Mouse (Mus musculus) lung, postnatal 14 days (tissue): ENCODE measurements around the gene Dscam.
"Not testable (repeated sequence)": the region's sequence is repeated elsewhere in the genome, so short reads cannot be mapped to it uniquely, and the experiment has no call there.

Source experiments
- DNase-seq: peaks from one replicate; pipeline ENCODE4 v3.0.0; 2021

Dscam gene

DNA sequence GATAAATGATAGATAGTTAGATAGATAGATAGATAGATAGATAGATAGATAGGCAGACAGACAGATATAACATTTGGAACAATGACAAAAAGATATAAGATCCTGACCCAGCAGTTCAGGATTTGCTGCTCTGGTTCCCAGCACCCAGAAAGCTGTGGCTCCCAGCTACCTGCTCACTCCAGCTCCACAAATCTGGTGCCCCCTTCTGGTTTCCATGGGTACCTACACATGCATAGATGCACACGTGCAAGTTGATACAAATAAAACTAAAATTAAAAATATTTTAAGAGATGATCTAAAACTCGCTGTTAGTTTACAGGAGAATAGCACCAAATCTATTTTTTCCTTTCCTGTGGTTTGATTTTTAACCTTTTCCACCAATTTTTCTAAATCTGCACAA is 238.8 kb downstream of the Dscam start:
- no peak for DNase-seq

DNA sequence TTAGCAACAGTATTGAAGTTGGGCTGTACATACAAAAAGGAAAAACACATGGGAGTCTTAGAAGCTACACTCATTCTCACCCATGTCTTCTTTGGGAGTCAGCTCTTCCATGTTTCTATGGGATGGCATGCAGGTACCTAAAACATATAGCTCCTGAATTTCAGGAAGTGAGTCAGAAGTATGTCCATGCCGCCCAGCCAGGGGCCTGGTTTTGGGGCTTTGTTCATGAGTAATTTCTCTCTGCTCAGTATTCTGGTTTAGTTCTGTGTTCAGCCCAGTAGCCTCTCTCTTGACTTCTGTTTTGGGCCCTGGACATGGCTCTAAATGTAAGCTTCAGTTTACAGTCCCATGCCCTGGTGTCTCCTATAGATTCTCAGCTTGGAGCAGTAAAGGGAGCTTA is 242.5 kb downstream of the Dscam start:
- no peak for DNase-seq

DNA sequence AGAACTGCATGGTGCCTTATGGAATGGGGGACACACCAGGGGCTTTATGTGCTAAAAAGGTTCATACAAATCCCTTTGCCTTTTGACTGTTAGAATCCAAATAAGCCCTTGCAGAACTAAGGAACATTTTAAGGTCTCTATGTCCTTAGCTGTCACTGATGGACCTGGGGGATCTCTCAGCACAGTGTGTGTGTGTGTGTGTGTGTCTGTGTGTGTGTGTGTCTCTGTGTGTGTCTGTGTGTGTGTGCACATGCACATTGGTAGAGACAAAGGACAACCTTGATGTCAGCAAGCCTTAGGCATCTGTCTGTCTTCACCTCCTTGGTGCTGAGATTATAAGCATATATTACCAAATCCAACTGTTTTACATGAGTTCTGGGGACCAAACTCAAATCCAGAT is 243.1 kb downstream of the Dscam start:
- DNase-seq, result no peak

DNA sequence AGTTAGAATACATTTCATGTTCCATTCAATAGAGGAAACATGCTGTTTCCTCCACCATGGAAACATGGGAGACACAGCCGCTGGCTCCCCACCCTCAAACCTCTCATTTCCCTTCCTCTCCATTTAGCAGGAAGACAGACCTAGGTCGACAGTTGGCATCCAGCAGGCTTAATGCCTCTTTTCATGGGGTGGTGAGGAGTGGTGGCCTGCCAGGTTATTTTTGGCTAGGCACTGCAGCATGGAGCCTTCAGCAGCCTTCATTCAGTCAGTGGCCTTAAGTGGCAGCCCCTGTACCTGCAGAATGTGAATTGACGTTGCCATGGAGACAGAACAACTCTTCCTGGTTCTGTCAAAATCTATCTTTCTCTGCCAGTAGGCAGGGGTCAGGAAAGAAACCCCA is 243.6 kb downstream of the Dscam start:
- no peak for DNase-seq

DNA sequence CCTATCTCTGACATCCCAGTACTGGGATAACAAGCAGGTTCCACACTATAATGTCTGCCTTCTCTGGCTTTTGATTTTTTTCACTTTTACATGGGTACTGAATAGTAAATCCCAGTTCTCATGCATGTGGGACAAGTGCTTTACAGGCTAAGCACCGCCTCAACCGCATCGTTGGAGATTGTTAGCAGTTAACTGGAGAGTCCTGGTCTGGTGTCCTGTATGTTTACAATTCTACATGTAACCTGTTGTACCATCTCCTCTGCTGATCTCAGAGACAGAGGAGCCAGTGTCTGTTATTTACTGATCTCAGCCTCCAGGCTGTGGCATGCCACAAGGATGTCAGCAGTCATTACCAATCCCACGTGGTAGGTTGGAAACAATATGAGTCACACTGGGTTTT is 246.6 kb downstream of the Dscam start:
- DNase-seq, result no peak

DNA sequence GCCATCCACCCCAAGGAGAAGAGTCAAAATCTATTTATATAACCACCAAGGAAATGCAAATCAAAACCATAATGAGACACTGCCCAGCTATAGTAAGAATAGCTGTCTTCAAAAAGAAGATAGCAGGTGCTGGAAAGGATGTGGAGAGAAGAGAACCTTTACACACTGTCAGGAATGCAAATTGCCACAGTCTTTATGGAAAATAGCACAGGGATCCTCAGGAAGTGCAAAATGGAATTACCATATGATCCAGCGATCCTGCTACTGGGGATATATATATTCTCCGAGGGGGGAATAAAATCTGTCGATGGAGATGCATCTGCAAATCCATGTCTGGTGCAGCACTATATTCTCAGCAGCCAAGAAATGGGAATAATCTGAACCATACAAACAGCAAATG is 256.1 kb downstream of the Dscam start:
- DNase-seq, result no peak

DNA sequence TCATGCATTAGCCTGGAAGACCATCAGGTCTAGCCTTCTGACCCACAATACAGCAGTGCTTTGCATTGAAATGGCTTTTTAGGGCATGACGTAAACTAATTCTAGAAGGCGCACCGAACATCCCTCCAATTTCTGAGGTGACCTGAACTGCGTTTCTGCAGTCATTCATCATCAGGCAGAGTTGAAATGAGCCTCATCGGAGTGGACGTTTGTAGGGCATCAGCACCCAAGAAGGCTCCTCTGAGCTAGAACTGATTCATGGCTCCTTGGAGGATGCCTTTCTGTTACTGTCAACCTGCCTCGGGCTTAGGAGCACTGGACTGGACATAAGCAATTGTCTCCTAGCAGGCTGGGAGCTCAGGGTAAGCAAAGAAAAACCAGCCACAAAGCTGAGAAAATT is 257.7 kb downstream of the Dscam start:
- DNase-seq, result no peak

DNA sequence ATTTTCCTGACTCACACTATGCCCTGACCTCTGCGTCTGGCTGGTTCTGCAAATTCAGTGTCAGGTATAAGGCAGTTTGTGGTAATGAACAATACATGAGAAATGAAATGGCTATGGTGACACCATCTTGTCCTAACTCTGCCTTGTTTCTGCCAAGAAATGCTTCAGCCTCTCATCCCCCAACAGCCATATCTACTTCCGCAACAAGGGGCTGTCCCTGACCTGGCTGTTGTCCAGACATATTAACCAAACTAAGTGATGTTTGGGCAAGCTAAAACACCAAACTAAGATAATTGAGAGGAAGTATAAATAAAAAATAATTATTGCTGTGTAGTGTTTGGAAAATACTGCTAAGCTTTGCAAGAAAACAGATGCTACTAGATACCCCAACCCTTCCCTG is 258.4 kb downstream of the Dscam start:
- no peak for DNase-seq

DNA sequence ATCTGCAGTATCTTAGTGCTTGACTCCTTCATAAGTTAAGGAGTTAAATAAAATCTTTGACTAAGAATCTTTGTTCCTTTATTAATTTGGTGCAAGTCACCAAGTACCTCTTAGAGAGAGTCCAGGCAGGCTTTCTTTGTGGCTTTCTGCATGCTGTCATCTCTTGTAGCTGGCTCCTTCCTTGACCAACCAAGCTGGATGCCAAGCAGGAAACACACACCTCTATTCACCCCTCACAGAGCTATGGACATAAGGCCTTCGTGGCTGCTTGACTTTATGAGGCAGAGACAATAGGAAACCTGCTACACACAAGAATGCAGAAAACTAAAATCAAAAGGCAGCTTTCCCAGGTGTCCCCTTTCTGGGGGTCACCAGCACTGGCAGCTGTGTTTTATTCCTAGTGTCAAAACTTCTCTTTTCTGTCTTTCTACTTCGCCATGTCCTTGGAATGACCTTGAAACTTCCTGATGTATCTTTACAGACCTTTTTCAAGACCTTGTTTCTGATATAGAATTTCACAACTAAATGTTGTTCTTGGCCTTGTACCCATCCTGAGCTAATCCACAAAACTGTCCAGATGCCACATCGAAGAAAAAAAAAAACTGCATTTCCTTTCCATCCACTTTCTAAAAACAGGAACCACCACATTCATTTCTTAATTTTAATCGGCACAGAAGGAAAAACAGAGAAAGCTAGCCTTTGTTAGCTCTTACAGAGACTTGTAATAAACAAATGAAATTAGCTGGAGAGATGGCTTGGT is 260.0 kb downstream of the Dscam start:
- no peak for DNase-seq

DNA sequence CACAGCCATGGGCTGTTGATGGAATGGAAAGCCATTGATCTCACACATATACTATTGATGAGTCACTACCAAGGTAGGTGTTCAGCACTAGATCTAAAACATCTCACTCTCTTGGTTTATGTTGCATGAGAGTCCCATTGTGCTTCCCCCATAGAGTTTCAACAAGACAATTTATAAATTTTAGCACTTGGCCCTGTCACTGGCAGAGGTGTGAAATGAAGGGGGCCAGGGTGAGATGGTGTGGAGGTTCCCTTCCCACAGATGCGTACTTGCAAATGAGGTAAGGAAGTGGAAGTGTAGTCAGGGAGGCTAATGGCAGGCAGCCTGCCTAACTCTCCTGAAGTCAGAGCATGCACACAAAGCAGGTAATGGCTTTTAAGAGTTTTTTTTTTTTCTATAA is 262.7 kb downstream of the Dscam start:
- no peak for DNase-seq

DNA sequence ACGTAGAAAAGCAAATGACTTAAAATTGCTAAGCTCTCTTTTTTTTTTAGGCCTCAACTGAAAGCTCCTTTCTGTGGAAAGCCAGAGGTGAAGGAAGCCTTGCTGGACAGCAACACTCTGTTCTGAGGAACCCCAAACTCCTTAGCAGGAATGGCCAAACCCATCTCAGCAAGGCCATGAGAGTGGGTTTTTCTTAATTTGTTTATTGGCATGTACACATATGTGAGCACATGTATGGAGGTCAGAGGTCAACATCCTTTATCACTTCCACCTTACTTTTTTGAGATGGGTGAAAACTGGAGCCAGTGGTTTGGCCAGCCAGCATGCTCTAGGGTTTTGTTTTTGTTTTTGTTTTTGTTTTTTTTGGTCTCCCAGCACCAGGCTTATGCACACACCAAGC is 263.5 kb downstream of the Dscam start:
- no peak for DNase-seq

DNA sequence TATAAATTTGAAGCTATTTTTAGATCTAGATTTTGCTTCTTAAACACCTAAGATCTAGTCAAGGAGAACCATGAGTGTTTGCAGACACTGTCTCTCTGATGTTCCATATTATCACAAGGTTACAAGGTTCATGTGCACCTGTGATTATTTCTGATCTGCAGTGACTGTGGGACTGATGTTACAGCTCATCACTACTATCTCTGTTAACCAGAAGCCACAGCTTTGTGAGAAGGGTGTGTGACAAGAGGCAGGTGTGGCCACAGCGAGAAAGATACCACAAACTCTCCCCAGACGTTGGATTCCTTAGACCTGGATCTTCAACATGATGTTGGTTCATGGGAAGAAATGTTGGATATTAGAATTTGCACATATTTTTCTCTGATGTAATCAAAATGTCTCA is 263.9 kb downstream of the Dscam start:
- no peak for DNase-seq

DNA sequence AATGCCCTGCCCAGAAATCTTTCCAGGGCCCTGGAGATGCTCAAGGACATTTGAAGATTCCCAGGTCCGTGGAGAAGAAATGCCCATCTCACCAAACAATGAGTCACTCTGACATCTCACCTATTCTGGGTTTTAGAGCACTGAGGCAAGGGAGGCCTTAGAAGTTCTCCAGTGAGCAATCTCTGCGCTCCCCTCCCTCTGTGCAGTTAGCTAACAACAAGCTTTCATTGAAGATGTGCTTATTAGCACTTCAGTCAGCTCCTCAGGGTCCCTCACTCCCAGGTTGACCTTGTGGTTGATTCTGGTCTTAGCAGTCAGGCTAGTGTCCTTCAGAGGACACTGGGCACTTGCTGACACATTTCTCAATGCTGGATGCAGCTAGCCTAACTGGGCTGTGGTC is 265.8 kb downstream of the Dscam start:
- no peak for DNase-seq

DNA sequence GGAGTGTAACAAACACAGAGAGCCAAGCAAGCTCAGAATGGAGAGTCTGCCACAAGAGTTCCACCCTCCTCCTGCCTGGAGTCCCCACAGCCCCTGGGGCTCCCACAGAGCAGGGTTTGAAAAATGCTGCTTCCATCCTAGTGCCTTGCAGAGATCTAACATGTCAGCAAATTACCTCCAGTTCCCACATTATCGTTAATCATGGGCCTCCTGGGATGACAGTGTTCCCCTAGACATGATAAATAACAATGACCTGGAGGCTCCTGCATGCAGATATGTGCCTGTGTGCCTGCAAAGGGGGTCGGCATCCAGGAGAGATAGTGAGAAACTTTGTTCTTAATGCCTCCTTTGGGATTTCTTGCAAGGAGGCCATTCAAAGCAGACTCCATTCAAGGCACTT is 266.2 kb downstream of the Dscam start:
- DNase-seq, result no peak

DNA sequence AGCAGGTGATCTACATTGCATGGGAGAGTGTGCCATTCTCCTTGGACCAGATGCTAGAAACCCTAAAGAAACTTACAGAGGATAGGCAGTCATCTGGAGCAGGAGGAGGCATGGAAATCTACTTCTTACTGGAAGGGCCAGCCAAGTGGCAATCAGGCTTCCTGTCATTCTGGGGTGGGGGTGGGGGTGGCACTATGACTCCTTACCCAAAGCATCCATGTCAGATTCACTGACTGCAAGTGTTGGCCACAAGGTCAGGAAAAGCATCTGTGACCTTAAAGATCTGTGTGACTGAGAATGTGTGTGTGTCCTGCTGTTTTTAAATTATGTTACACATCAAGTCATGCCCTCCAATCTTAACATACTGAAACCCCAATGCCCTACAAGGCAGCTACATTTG is 268.0 kb downstream of the Dscam start:
- DNase-seq, result no peak

DNA sequence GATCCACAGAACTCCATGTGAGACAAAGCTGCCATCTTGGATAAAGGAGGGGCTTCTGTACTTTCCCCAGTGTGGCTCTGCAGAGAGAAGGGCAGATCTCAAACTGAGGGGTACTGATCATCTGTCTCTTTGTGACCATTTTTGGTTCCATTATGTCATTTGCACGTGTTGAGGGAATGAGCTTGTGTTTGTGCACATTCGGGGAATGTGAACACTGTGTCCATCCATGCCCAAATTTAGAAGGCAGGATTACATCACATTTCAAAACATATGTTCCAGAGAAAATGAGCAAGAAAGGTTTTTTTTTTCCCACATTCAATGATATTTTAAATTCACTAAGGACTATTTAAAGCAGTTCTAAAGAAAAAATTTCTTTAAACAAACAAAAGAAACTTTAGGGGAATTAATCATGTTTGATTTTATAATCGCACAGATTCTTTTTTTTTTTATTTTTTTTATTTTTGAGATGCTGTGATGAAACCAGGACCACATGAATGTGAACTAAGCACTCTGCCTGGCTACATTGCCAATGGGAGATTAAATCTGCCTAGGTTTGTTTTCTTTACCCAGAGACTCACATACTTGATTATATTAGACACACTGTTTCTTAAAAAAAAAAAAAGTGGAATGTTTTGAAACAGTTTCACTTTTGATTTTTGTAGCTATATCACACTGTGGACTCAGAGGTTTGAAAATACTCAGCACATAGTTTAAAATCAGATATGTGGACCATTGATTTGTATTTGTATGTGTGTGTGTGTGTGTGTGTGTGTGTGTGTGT is 269.1 kb downstream of the Dscam start:
- DNase-seq, result no peak

DNA sequence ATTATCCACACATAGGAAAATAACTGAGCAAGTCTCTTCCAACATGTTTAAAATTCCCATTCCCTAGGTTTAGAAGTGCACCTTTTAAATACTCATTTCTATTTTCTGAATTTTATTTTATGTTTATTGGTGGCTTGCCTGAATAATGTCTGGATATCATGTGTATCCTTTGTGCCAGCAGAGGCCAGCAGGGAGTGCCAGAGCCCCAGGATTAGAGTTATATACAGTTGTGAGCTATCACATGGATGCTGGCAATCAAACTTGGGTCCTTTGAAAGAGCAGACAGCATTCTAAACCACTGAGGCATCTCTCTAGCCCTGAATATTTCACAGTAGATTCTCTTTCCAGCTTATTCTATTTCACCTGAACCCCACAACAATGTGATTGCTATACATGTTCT is 271.2 kb downstream of the Dscam start:
- no peak for DNase-seq

DNA sequence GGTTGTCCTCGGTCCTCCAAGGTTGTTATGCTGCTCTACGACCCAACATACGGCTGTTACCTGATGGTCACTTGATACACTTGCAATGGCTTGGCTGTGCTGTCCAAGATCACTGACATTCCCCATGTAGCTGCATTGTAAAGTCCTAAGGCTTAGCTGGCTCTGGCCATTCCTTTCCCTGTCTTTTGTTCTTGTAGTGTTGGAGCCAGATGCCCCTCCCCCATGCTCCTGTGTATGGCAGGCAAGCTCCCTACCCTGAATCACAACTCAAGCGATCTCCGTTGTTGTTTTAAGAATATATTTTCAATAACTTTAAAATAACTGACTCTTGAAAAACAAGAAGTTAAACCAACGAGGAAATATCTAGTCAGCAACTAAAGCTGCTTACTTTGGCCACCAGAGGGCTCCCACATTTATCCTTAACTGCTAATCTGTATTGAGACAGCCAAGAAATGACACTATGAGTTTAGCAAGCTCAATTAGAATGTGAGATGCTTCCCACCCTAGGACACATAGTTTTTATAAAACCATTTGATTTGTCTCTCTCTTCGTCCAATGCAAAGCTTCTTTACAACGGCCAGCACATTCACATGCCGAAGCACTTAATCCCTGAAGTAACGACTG is 273.9 kb downstream of the Dscam start:
- DNase-seq, result peak; percentile 16

DNA sequence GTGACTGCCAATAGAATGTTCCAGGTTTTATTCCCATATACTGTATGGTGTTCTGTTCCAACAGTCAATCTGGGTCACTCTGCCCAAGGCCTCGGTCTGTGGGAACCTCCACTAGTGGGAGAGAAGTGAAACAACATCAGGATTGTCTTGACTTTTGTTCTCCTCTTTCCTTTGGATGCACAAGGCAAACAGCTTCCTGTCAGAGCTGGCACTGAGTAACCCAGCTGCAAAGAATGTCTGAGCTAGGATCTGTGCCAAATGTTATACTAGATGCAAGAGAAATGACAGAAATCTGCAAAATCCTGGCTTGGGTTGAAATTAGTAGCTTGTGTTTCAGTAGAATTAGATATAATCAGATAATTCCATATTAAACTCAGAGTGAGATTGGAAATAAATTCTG is 282.5 kb downstream of the Dscam start:
- no peak for DNase-seq

DNA sequence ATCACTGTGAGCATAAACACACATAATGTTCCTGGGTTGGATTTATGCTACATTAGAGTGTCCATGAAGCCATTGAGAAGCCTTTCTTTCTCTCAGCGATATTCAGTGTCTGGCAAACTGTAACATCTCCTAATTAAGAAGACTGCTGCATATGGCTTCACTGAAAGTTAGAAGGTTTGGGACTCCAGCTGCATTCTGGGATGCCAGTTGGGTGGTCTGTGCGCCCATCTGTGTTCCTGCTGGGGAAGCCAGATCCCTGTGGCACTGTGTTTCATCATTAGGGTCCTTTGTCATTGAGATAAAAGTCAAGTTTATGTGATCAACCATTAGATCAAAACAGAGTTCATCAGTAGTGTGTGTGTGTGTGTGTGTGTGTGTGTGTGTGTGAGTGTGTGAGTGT is 284.7 kb downstream of the Dscam start:
- no peak for DNase-seq

DNA sequence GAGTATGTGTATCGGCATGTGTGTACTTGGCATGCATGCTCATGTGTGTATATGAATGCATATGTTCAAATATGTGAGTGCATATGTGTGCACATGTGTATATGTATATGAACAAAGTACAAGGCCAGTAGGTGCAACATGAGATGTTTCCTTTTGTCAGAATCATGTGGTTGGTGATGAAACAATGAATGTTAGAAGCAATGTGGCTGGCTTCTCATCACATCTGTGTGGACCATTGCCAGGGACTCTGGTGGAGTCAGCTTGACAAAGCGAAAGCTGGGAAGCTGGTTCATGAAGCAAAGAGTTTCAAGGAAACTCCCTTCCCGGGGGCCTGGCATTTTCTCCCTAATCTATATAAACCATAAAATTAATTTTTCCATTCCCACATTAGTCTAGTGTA is 286.0 kb downstream of the Dscam start:
- not testable (repeated sequence) for DNase-seq

DNA sequence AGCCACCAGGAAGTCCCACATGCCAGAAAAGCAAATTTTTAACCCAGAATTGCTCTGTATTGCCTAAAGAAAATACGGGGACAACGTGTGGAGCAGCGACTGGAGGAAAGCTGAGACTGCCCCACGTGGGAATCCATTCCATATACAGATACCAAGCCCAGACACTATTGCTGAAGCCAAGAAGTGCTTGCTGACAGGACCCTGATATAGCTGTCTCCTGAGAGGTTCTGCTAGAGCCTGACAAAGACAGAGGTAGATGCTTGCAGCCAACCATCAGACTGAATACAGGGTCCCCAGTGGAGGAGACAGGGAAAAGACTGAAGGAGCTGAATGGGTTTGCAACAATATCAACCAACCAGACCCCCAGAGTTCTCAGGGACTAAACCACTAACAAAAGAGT is 293.3 kb downstream of the Dscam start:
- DNase-seq, result no peak

DNA sequence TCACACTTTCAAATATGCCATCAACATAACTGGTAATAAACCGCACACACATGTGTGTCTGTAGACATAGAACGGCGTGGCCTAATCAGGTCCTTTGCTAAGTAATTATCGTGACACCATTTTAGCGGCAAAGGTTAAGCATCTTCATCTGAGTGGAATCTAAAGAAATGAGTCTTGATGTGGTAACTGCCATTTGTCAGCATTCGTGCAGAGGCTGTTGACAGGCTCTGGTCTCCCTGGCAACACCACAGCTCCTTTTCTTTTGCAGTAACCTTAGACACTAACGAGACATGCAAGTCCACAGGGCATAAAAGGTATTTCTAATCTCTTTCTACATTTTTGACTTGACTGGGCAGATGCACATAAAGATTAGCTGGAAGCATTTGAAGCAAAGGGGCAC is 297.8 kb downstream of the Dscam start:
- no peak for DNase-seq

DNA sequence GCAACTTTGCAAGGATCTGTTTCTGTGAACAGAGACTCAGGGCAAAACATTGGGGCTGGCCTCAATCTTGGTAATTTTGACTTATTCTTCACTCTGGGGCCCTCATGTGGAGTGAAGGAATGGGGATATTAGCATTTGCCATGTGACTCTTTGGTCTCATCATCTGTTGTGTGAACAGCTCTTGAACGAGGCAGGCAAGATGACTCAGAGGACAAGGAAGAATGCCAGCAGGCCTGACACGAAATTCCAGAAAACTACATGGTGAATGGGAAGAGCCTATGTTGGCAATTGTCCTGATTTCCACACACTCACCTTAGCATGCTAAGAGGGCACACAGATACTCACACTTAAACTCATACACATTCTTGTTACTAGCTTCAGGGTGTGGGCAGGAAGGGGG is 313.0 kb downstream of the Dscam start:
- DNase-seq, result no peak
